Mouse (Mus musculus): ENCODE results near the gene Crygc. TPM values are rescaled to one million over a fixed set of nuclear protein-coding genes. Genes with fewer than 3 reads are reported as not detected.
"Not testable (repeated sequence)": the region's sequence is repeated elsewhere in the genome, so short reads cannot be mapped to it uniquely, and the experiment has no call there.

The Crygc gene
- polyA plus RNA-seq, 1 experiment from 2014 or later: not detected

DNA sequence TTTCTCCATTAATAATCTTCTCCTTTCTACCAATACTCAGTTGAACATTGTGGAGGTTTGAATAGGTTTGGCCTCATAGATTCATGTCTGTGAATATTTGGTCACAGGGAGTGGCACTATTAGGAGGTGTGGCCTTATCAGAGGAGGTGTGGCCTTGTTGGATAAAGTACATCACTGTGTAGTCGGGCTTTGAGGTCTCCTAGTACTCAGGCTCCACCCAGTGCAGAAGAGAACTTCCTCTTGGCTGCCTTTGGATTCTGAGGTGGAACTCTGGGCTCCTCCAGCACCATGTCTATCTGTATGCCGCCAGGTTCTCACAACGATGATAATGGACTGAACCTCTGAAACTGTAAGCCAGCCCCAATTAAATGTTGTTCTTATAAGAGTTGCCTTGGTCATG lies 23.5 kb upstream of the Crygc start:
- Histone ChIP-seq H3K9me3 (replicated peaks) (no peaks in the 10 kb centered on the region), H3K4me1 (no peaks in the 10 kb centered on the region), H3K9ac (no peak overlapping the region), H3K27ac (no peak overlapping the region), H3K4me3 (no peak overlapping the region), H3K4me2 (no peak overlapping the region), H3K36me3 (ENCODE audit: poor library complexity, severe bottlenecking) (no peaks in the 10 kb centered on the region), H3K27me3 (no peaks in the 10 kb centered on the region)
- no peak for ATAC-seq
- 80% methylated on average over 3 of the region's 3 CpGs for WGBS

GRCm38 (mm10) chr1:65091566-65091965 lies 18.1 kb upstream of the Crygc start:
- Histone ChIP-seq H3K27me3 (no peaks in the 10 kb centered on the region), H3K4me3 (no peak overlapping the region), H3K9ac (no peak overlapping the region), H3K4me2 (no peak overlapping the region), H3K9me3 (replicated peaks) (no peaks in the 10 kb centered on the region), H3K27ac (no peak overlapping the region), H3K4me1 (no peaks in the 10 kb centered on the region), H3K36me3 (ENCODE audit: poor library complexity, severe bottlenecking) (no peaks in the 10 kb centered on the region)
- no peak for ATAC-seq
- 90% methylated on average over 3 of the region's 3 CpGs for WGBS

GRCm38 (mm10) chr1:65090370-65090769 lies 16.9 kb upstream of the Crygc start:
- Histone ChIP-seq H3K4me1 (no peaks in the 10 kb centered on the region), H3K36me3 (ENCODE audit: poor library complexity, severe bottlenecking) (no peaks in the 10 kb centered on the region)

GRCm38 (mm10) chr1:65088567-65089356 lies 15.3 kb upstream of the Crygc start:
- H3K27ac ChIP-seq: no peak overlapping the region
- no peak for ATAC-seq

More at GRCm38 (mm10) chr1:65090370-65090769, 16.9 kb upstream of the Crygc start:
- H3K4me3 ChIP-seq: no peak overlapping the region
- ATAC-seq: no peak
- no peaks in the 10 kb centered on the region for H3K27me3 ChIP-seq
- WGBS: 80% methylated on average over 2 of the region's 2 CpGs
- no peak overlapping the region for H3K9ac ChIP-seq
- no peaks in the 10 kb centered on the region for H3K9me3 ChIP-seq (replicated peaks)
- H3K4me2 ChIP-seq: no peak overlapping the region
- no peak overlapping the region for H3K27ac ChIP-seq

DNA sequence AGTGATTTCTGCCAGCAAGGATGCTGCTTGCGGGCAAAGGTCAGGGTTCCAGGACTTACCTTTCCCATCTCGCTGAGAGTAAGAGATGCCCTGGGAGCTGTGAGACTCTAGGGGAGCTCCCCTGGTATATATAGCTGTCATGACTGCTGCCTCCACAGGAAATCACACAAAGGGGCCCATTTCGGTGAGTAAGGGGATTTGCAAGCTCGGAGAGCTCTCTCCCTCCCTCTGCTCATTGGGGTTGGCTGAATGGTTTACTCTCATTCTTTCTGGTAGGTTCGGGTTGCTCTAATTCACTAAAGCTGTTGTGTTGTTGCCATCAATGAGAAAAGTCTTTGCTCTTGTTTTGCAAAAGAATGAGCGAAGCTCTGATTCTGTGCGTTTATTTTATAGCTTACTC lies 8.7 kb upstream of the Crygc start, which contains the start of gene Crygb:
Gene Crygb (minus strand): TSS at position 101 of the 400 bp plus-strand sequence.
- no peak for ATAC-seq
- no peak within 1 kb of the TSS for H3K4me2 ChIP-seq

More at GRCm38 (mm10) chr1:65088567-65089356, 15.3 kb upstream of the Crygc start:
- Histone ChIP-seq H3K27me3 (no peaks in the 10 kb centered on the region), H3K36me3 (ENCODE audit: poor library complexity, severe bottlenecking) (no peaks in the 10 kb centered on the region), H3K4me3 (no peak overlapping the region), H3K9me3 (replicated peaks) (no peaks in the 10 kb centered on the region), H3K9ac (no peak overlapping the region), H3K4me1 (no peaks in the 10 kb centered on the region), H3K4me2 (no peak overlapping the region)
- WGBS: 80% methylated on average over 6 of the region's 6 CpGs

GRCm38 (mm10) chr1:65075607-65076006 lies 2.1 kb upstream of the Crygc start:
- H3K27ac ChIP-seq: no peak overlapping the region
- 17% methylated on average over 5 of the region's 5 CpGs for WGBS
- H3K4me1 ChIP-seq: no peaks in the 10 kb centered on the region
- no peak for ATAC-seq
- H3K27me3 ChIP-seq: no peaks in the 10 kb centered on the region
- no peak overlapping the region for H3K9ac ChIP-seq
- no peaks in the 10 kb centered on the region for H3K36me3 ChIP-seq (ENCODE audit: poor library complexity, severe bottlenecking)
- H3K4me2 ChIP-seq: no peak overlapping the region
- no peaks in the 10 kb centered on the region for H3K9me3 ChIP-seq (replicated peaks)
- H3K4me3 ChIP-seq: no peak overlapping the region

More for the DNA sequence above, 8.7 kb upstream of the Crygc start, which contains the start of gene Crygb:
- no peak within 1 kb of the TSS for H3K4me3 ChIP-seq
- H3K9ac ChIP-seq: no peak within 1 kb of the TSS
- no peaks in the 10 kb centered on the region for H3K9me3 ChIP-seq (replicated peaks)
- H3K36me3 ChIP-seq (ENCODE audit: poor library complexity, severe bottlenecking): no peaks in the 10 kb centered on the region
- WGBS: 24% methylated on average over 7 of the region's 7 CpGs
- H3K27me3 ChIP-seq: no peaks in the 10 kb centered on the region
- no peaks in the 10 kb centered on the region for H3K4me1 ChIP-seq
- no peak within 1 kb of the TSS for H3K27ac ChIP-seq

DNA sequence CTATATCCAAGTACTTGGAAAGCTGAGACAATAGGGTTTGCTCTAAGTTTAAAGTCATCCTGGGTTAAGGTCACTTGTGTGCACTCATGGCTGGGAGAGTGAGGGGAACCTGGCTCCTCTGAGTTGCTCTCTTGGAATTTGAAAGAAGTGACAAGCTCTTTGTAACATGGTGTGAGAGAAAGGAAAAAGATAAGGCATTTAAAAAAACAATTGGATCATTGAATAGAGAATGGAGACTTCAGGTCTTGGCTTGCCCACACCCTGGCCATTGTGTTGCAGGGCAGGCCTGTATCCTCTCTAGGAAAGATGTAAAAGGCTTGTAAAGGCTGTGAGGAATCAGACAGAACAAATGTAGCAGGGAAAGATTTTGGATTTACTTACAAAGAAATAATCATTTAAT lies 5.6 kb downstream of the Crygc start:
- no peak overlapping the region for H3K27ac ChIP-seq
- no peaks in the 10 kb centered on the region for H3K36me3 ChIP-seq (ENCODE audit: poor library complexity, severe bottlenecking)
- H3K9ac ChIP-seq: no peak overlapping the region
- H3K4me2 ChIP-seq: no peak overlapping the region
- H3K9me3 ChIP-seq (replicated peaks): no peaks in the 10 kb centered on the region
- H3K27me3 ChIP-seq: no peaks in the 10 kb centered on the region
- H3K4me3 ChIP-seq: no peak overlapping the region
- no peaks in the 10 kb centered on the region for H3K4me1 ChIP-seq
- no peak for ATAC-seq

DNA sequence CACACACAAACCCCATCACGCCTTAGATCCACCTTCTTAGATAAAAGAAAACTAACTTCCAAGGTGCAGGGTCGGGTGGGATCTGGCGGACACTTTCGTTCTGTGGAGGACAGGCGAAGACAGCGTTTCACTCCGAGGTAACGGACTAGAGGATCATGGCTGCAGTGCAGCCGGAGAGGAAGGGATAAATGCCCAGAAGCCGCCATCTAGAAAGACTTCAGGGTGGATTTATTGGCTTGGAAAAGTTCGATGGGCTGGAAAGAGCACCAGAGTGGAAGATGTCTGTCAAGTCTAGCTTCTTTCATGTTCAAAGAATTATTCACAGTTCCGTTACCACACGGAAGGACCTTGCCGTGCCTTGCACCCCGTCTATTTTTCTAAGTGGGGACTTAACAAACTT lies 9.3 kb downstream of the Crygc start:
- Histone ChIP-seq H3K4me1 (no peaks in the 10 kb centered on the region), H3K9ac (no peak overlapping the region), H3K36me3 (ENCODE audit: poor library complexity, severe bottlenecking) (no peaks in the 10 kb centered on the region), H3K9me3 (replicated peaks) (no peaks in the 10 kb centered on the region), H3K4me2 (no peak overlapping the region), H3K27me3 (no peaks in the 10 kb centered on the region), H3K27ac (no peak overlapping the region), H3K4me3 (no peak overlapping the region)
- ATAC-seq: no peak
- 79% methylated on average over 15 of the region's 15 CpGs for WGBS

- no peaks in the 10 kb centered on the region for H3K4me1 ChIP-seq
- H3K4me3 ChIP-seq: no peak within 1 kb of the TSS
- H3K36me3 ChIP-seq (ENCODE audit: poor library complexity, severe bottlenecking): no peaks in the 10 kb centered on the region
- H3K9me3 ChIP-seq (replicated peaks): no peaks in the 10 kb centered on the region
- no peak within 1 kb of the TSS for H3K4me2 ChIP-seq
- no peaks in the 10 kb centered on the region for H3K27me3 ChIP-seq
- peak; percentile 33; the same call in 1 of the 2 replicates for ATAC-seq
- H3K27ac ChIP-seq: no peak within 1 kb of the TSS
- WGBS: 34% methylated on average over 8 of the region's 8 CpGs
- no peak within 1 kb of the TSS for H3K9ac ChIP-seq
These were observed 10.1 kb downstream of the Crygc start, which contains the start of gene Crygd for GRCm38 (mm10) chr1:65063352-65063751. TSS of gene Crygd (minus strand) at chr1:65063452.

DNA sequence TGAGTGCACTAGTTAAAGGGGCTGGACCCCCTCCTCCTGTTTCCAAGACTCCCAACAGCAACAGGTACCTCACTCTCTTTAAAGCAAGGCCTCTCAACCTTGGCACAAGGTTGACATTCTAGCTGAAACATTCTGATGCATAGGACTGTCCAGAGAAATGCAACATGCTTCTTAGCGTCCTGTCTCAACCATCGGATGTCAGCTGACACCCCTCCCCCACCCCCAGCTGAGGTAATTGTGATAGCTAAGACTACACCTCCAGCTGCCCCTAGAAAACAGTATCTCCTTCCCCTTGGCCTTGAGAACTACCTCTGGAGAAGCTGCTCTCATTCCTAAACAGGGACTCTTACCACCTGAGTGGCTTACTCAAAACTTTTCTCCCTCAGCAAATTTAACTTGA lies 21.3 kb downstream of the Crygc start:
- Histone ChIP-seq H3K4me2 (no peak overlapping the region), H3K4me1 (0 out of 2 replicates have a peak, but pooled peaks cover 7% of the 10 kb centered on the region), H3K9ac (no peak overlapping the region), H3K4me3 (no peak overlapping the region), H3K9me3 (replicated peaks) (no peaks in the 10 kb centered on the region), H3K27me3 (no peaks in the 10 kb centered on the region), H3K27ac (no peak overlapping the region), H3K36me3 (ENCODE audit: poor library complexity, severe bottlenecking) (no peaks in the 10 kb centered on the region)
- 35% methylated on average over 2 of the region's 2 CpGs for WGBS
- no peak for ATAC-seq

GRCm38 (mm10) chr1:65051696-65052095 lies 21.8 kb downstream of the Crygc start:
- Histone ChIP-seq H3K4me2 (no peak overlapping the region), H3K4me3 (no peak overlapping the region), H3K27me3 (no peaks in the 10 kb centered on the region), H3K27ac (no peak overlapping the region), H3K36me3 (ENCODE audit: poor library complexity, severe bottlenecking) (no peaks in the 10 kb centered on the region), H3K9ac (no peak overlapping the region), H3K4me1 (0 out of 2 replicates have a peak, but pooled peaks cover 7% of the 10 kb centered on the region), H3K9me3 (replicated peaks) (no peaks in the 10 kb centered on the region)
- no peak for ATAC-seq
- WGBS: 57% methylated on average over 7 of the region's 7 CpGs

- not testable (repeated sequence) for H3K4me1 ChIP-seq; H3K9me3 ChIP-seq (replicated peaks); H3K27me3 ChIP-seq; H3K36me3 ChIP-seq (ENCODE audit: poor library complexity, severe bottlenecking); ATAC-seq; H3K27ac ChIP-seq; H3K4me2 ChIP-seq; H3K9ac ChIP-seq; H3K4me3 ChIP-seq
- WGBS: 37% methylated on average over 12 of the region's 12 CpGs
These were observed 22.5 kb downstream of the Crygc start, which contains the start of gene Cryge for GRCm38 (mm10) chr1:65050952-65051351. TSS of gene Cryge (minus strand) at chr1:65051149.
